Mouse (Mus musculus): ENCODE measurements around the gene Atp5k.

GRCm38 (mm10) chr5:108465131-108465891 is 31.1 kb upstream of the Atp5k start:
- TF ChIP-seq EP300 (IDR thresholded peaks at IDR 0.05; ENCODE audit: insufficient read depth, low read depth, low read length), result no peak
- no peak for TF ChIP-seq CTCF (IDR thresholded peaks at IDR 0.05; ENCODE audit: low read depth, low read length)
- no peak for TF ChIP-seq POLR2A (IDR thresholded peaks at IDR 0.05; ENCODE audit: insufficient read depth, low read length)

Data from ES-Bruce4 (cell line).